Mouse (Mus musculus) lung, embryonic 16.5 days (tissue): ENCODE results near the gene Nsmce1. TPM values are rescaled to one million over a fixed set of nuclear protein-coding genes. Genes with fewer than 3 reads are reported as not detected.

Experiments
- polyA plus RNA-seq: library from polyadenylated mRNA; unstranded; fragments of >200 nt; fragmentation: Nextera tagmentation; extraction: Ambion mirVana; gene quantifications from 2 replicates; pipeline ENCODE4 v1.2.1, GENCODE M21; 2015

Nsmce1 gene
- polyA plus RNA-seq, 1 experiment from 2014 or later = 148 TPM

Other genes starting within 250 kb of the Nsmce1 start
- 12.4 and 13.1 TPM in 2 replicates for gene Kdm8, start 46.9 kb downstream of the Nsmce1 start, polyA plus RNA-seq
- 18.8 and 19.5 TPM in 2 replicates for gene Il4ra, start 60.5 kb upstream of the Nsmce1 start, polyA plus RNA-seq
- gene Il21r, start 111.8 kb upstream of the Nsmce1 start, polyA plus RNA-seq = 0.40 and 0.83 TPM in 2 replicates
- 29.5 and 30.5 TPM in 2 replicates for gene Gtf3c1, start 216.2 kb upstream of the Nsmce1 start, polyA plus RNA-seq
- gene D430042O09Rik, start 216.3 kb upstream of the Nsmce1 start, polyA plus RNA-seq = 10.3 and 13.0 TPM in 2 replicates